Mouse (Mus musculus) cerebellum, adult (tissue): ENCODE measurements around the gene Myh9.

Experiments used
- ATAC-seq: cut with Nextera tagmentation; 2 replicates; pipeline ENCODE4 v1.9.2; 2017; ENCODE audit warnings: mild to moderate bottlenecking, moderate library complexity, mixed read lengths; ENCODE audit not compliant: insufficient number of reproducible peaks, low FRiP score, low TSS enrichment

Myh9 gene

GRCm38 (mm10) chr15:77842047-77842843 is at the start of gene Myh9:
Myh9 (minus strand) TSS chr15:77842175.
- ATAC-seq = peak; percentile 96

- no peak for ATAC-seq
Measured at GRCm38 (mm10) chr15:77891766-77892165, 49.8 kb upstream of the Myh9 start.

- no peak for ATAC-seq
Measured at GRCm38 (mm10) chr15:77889761-77890422, 47.9 kb upstream of the Myh9 start.

GRCm38 (mm10) chr15:77888286-77888685 is 46.3 kb upstream of the Myh9 start:
- no peak for ATAC-seq

- no peak for ATAC-seq
Measured at GRCm38 (mm10) chr15:77887093-77887488, 45.1 kb upstream of the Myh9 start.

- ATAC-seq = no peak
Measured at GRCm38 (mm10) chr15:77886369-77887092, 44.6 kb upstream of the Myh9 start.

GRCm38 (mm10) chr15:77885945-77886344 is 44.0 kb upstream of the Myh9 start:
- no peak for ATAC-seq

- ATAC-seq = no peak
Measured at GRCm38 (mm10) chr15:77885159-77885558, 43.2 kb upstream of the Myh9 start.

GRCm38 (mm10) chr15:77883697-77884010 is 41.7 kb upstream of the Myh9 start:
- ATAC-seq = no peak

- no peak for ATAC-seq
Measured at GRCm38 (mm10) chr15:77882797-77883696, 41.1 kb upstream of the Myh9 start.

GRCm38 (mm10) chr15:77882297-77882696 is 40.3 kb upstream of the Myh9 start:
- no peak for ATAC-seq

- no peak for ATAC-seq
Measured at GRCm38 (mm10) chr15:77881698-77882097, 39.7 kb upstream of the Myh9 start.

- ATAC-seq = no peak
Measured at GRCm38 (mm10) chr15:77880738-77881137, 38.8 kb upstream of the Myh9 start.

GRCm38 (mm10) chr15:77879756-77880155 is 37.8 kb upstream of the Myh9 start:
- ATAC-seq = no peak

- ATAC-seq = no peak
Measured at GRCm38 (mm10) chr15:77877209-77877608, 35.2 kb upstream of the Myh9 start.

GRCm38 (mm10) chr15:77876716-77877115 is 34.7 kb upstream of the Myh9 start:
- ATAC-seq = no peak

- no peak for ATAC-seq
Measured at GRCm38 (mm10) chr15:77875953-77876352, 34.0 kb upstream of the Myh9 start.

- ATAC-seq = no peak
Measured at GRCm38 (mm10) chr15:77874807-77875206, 32.8 kb upstream of the Myh9 start.

- no peak for ATAC-seq
Measured at GRCm38 (mm10) chr15:77874310-77874709, 32.3 kb upstream of the Myh9 start.

- no peak for ATAC-seq
Measured at GRCm38 (mm10) chr15:77873564-77873963, 31.6 kb upstream of the Myh9 start.
